Mouse (Mus musculus) CH12.LX (cell line): ENCODE measurements around the gene Zpbp2. TPM values are rescaled to one million over a fixed set of nuclear protein-coding genes. Genes with fewer than 3 reads are reported as not detected.

Experiments
- DNase-seq: peaks from one replicate; pipeline ENCODE4 v3.0.0-alpha.2; 2013; ENCODE audit errors: extremely low read depth
- H3K27ac ChIP-seq: 2 replicates; pipeline ENCODE4 v1.5.1; 2012; ENCODE audit warnings: low read depth, mild to moderate bottlenecking, control low read depth, moderate library complexity; ENCODE audit not compliant: insufficient read depth
- H3K27me3 ChIP-seq: replicated peaks from 2 replicates; pipeline ENCODE3; 2012; ENCODE audit warnings: inconsistent platforms
- H3K36me3 ChIP-seq, 2 experiments: replicated peaks in 1 of 2; 2 replicates each; pipeline versions ENCODE3 to v1.6.1; 2012; ENCODE audit warnings: inconsistent platforms in 1 of 2, low read length in 1 of 2, mild to moderate bottlenecking in 1 of 2, mixed read lengths in 1 of 2, moderate library complexity in 1 of 2; ENCODE audit not compliant: control insufficient read depth in 1 of 2, insufficient read depth in 1 of 2
- H3K4me1 ChIP-seq, 2 experiments: 2 replicates each; pipeline ENCODE4 v1.6.1; 2012; ENCODE audit warnings: inconsistent platforms in 1 of 2, moderate library complexity in 1 of 2; ENCODE audit not compliant: insufficient read depth in 2 of 2, control insufficient read depth in 1 of 2
- H3K4me2 ChIP-seq: 2 replicates; pipeline ENCODE4 v1.6.1; 2012; ENCODE audit warnings: low read depth, mild to moderate bottlenecking, control low read depth; ENCODE audit not compliant: poor library complexity, insufficient read depth, severe bottlenecking
- H3K4me3 ChIP-seq, 3 experiments: fragments of 150-350 bp in 1 of 3; sonication (generic) in 1 of 3; replicated peaks in 1 of 3; 2 replicates each; pipeline versions ENCODE3 to v1.5.1; 2011 to 2012; ENCODE audit warnings: low read depth in 2 of 3, low read length in 2 of 3, mild to moderate bottlenecking in 2 of 3, moderate library complexity in 2 of 3, control low read depth in 1 of 3, improper control_type of control experiment in 1 of 3, inconsistent platforms in 1 of 3, mixed read lengths in 1 of 3; ENCODE audit not compliant: poor library complexity in 1 of 3
- H3K79me2 ChIP-seq: replicated peaks from 2 replicates; pipeline ENCODE4 v1.6.1; 2012; ENCODE audit warnings: mild to moderate bottlenecking, moderate library complexity; ENCODE audit not compliant: control insufficient read depth, poor library complexity, insufficient read depth, severe bottlenecking; ENCODE audit errors: extremely low read depth
- H3K9ac ChIP-seq: 2 replicates; pipeline ENCODE4 v1.6.1; 2012; ENCODE audit warnings: low read depth, mild to moderate bottlenecking, control low read depth, moderate library complexity; ENCODE audit not compliant: insufficient read depth
- H3K9me3 ChIP-seq: replicated peaks from 2 replicates; pipeline ENCODE3; 2012; ENCODE audit warnings: low read length, inconsistent platforms, mixed read lengths
- BHLHE40 ChIP-seq: IDR thresholded peaks from 2 replicates; pipeline ENCODE4 v1.6.1; 2011; ENCODE audit warnings: mild to moderate bottlenecking, low read depth, low read length, improper control_type of control experiment
- EP300 ChIP-seq: IDR thresholded peaks from 2 replicates; pipeline ENCODE4 v1.6.1; 2011; ENCODE audit warnings: low read length, improper control_type of control experiment
- IRF4 ChIP-seq: IDR thresholded peaks from 2 replicates; pipeline ENCODE4 v1.6.1; 2014; ENCODE audit warnings: low read depth, mild to moderate bottlenecking, inconsistent platforms, low read length, improper control_type of control experiment
- JUND ChIP-seq: conservative IDR thresholded peaks from 2 replicates; pipeline ENCODE4 v1.6.1; 2011; ENCODE audit warnings: low read depth, low read length, improper control_type of control experiment
- MAFK ChIP-seq: IDR thresholded peaks from 2 replicates; pipeline ENCODE4 v1.6.1; 2011; ENCODE audit warnings: low read length, improper control_type of control experiment; ENCODE audit not compliant: insufficient replicate concordance
- MAX ChIP-seq: IDR thresholded peaks from 2 replicates; pipeline ENCODE4 v1.6.1; 2011; ENCODE audit warnings: low read length, improper control_type of control experiment
- MAZ ChIP-seq: IDR thresholded peaks from 2 replicates; pipeline ENCODE4 v1.6.1; 2012; ENCODE audit warnings: low read depth, mild to moderate bottlenecking, inconsistent platforms, low read length, improper control_type of control experiment, moderate library complexity
- MYC ChIP-seq: IDR thresholded peaks from 2 replicates; pipeline ENCODE4 v1.6.1; 2011; ENCODE audit warnings: low read depth, mild to moderate bottlenecking, improper control_type of control experiment, low read length
- POLR2A ChIP-seq: IDR thresholded peaks from 2 replicates; pipeline ENCODE4 v1.6.1; 2011; ENCODE audit warnings: low read depth, mild to moderate bottlenecking, improper control_type of control experiment, low read length
- SMC3 ChIP-seq: IDR thresholded peaks from 2 replicates; pipeline ENCODE4 v1.6.1; 2011; ENCODE audit warnings: low read depth, low read length, improper control_type of control experiment
- TBP ChIP-seq: conservative IDR thresholded peaks from 2 replicates; pipeline ENCODE4 v1.6.1; 2011; ENCODE audit warnings: low read depth, low read length, improper control_type of control experiment
- TCF12 ChIP-seq: IDR thresholded peaks from 2 replicates; pipeline ENCODE4 v1.6.1; 2014; ENCODE audit warnings: low read depth, mild to moderate bottlenecking, inconsistent platforms, low read length, improper control_type of control experiment
- USF1 ChIP-seq: IDR thresholded peaks from 2 replicates; pipeline ENCODE4 v1.6.1; 2014; ENCODE audit warnings: low read depth, mild to moderate bottlenecking, inconsistent platforms, low read length, improper control_type of control experiment
- USF2 ChIP-seq: conservative IDR thresholded peaks from 2 replicates; pipeline ENCODE4 v1.6.1; 2011; ENCODE audit warnings: low read depth, low read length, improper control_type of control experiment
- ZNF384 ChIP-seq: IDR thresholded peaks from 2 replicates; pipeline ENCODE4 v1.6.1; 2012; ENCODE audit warnings: low read depth, low read length, improper control_type of control experiment, inconsistent platforms
- dilution Hi-C: fragments of 300-500 bp; cut with MboI; formaldehyde crosslinking; loops from 2 replicates; pipeline ENCODE4 v1.14.3; 2020; ENCODE audit warnings: low sequenced_read_pairs; ENCODE audit not compliant: extremely low pct_unique_long_range_greater_than_20kb, extremely low pct_ligation_motif_present
- in situ Hi-C: fragments of 300-500 bp; cut with MboI; formaldehyde crosslinking; loops from 3 replicates; pipeline ENCODE4 v1.14.3; 2019; ENCODE audit warnings: low sequenced_read_pairs, low pct_ligation_motif_present, low pct_unique_long_range_greater_than_20kb, mixed read lengths
- polyA plus RNA-seq: library from polyadenylated mRNA; unstranded; fragments of >175 nt; gene quantifications from 2 replicates; pipeline ENCODE4 v1.2.1, GENCODE M21; 2012; ENCODE audit warnings: low read depth; ENCODE audit not compliant: insufficient read length
- total RNA-seq, 2 experiments: library from RNA; depleted of rRNA; stranded (reverse); fragments of 300-350 nt in 1 of 2; fragments of >200 nt in 1 of 2; gene quantifications; 2 replicates each; pipeline ENCODE4 v1.2.3; 2012 to 2014

Zpbp2 gene
- total and polyA plus RNA-seq, 3 experiments: 3.2 to 3.9 (median 3.7) TPM

GRCm38 (mm10) chr11:98595021-98595420 is 44.1 kb downstream of the Zpbp2 start:
- no peak for DNase-seq
- H3K27me3 ChIP-seq: peaks cover 51% of the 10 kb centered on the region
- no peaks in the 10 kb centered on the region for H3K9me3 ChIP-seq
- H3K4me2 ChIP-seq: no peak overlapping the region
- peaks cover 14 to 23% of the 10 kb centered on the region in 2 experiments for H3K4me1 ChIP-seq
- H3K36me3 ChIP-seq: no peaks in the 10 kb centered on the region
- H3K9ac ChIP-seq: no peak overlapping the region
- in situ Hi-C loops (no loop called here), dilution Hi-C loops (no loop called here)
- TF ChIP-seq MYC (0 out of 2 replicates have a peak, but pooled peaks have one; percentile 14), TBP (no peak), MAX (0 out of 2 replicates have a peak, but pooled peaks have one; percentile 33)
- TF ChIP-seq, all 38 proteins: peak for 2
- Histone ChIP-seq H3K27ac (no peak overlapping the region), H3K4me3 (no peak overlapping the region), H3K79me2 (no peaks in the 10 kb centered on the region)

- Histone ChIP-seq H3K27ac (no peak overlapping the region), H3K27me3 (peaks cover 53% of the 10 kb centered on the region), H3K4me2 (no peak overlapping the region), H3K79me2 (no peaks in the 10 kb centered on the region), H3K36me3 (no peaks in the 10 kb centered on the region), H3K9ac (no peak overlapping the region), H3K9me3 (no peaks in the 10 kb centered on the region), H3K4me1 (peaks cover 14 to 23% of the 10 kb centered on the region in 2 experiments), H3K4me3 (no peak overlapping the region)
- TF ChIP-seq EP300: no peak
- no peak for TF ChIP-seq MAZ
- no peak for TF ChIP-seq MYC
- TF ChIP-seq MAFK: no peak
- 0 out of 2 replicates have a peak, but pooled peaks have one; percentile 37 for TF ChIP-seq TCF12
- TF ChIP-seq BHLHE40: peak; percentile 16; the same call in 1 of the 2 replicates
- no peak for TF ChIP-seq SMC3
- no peak for DNase-seq
- dilution Hi-C loops (no loop called here), in situ Hi-C loops (no loop called here)
These were observed 44.6 kb downstream of the Zpbp2 start for GRCm38 (mm10) chr11:98595473-98595872.

- Histone ChIP-seq H3K27ac (no peak overlapping the region), H3K79me2 (no peaks in the 10 kb centered on the region)
- TF ChIP-seq USF1: no peak
- TF ChIP-seq USF2: no peak
- no peak for TF ChIP-seq POLR2A
- no peak for TF ChIP-seq JUND
- TF ChIP-seq MAFK: no peak
- 0 out of 2 replicates have a peak, but pooled peaks have one; percentile 10 for TF ChIP-seq ZNF384
- no peak for TF ChIP-seq MYC
- no peak for TF ChIP-seq IRF4
- TF ChIP-seq, all 38 proteins: peak for 1
- no peaks in the 10 kb centered on the region for H3K36me3 ChIP-seq
- peaks cover 54% of the 10 kb centered on the region for H3K27me3 ChIP-seq
- in situ Hi-C loops: no loop called here
- H3K4me3 ChIP-seq: no peak overlapping the region
- H3K9me3 ChIP-seq: no peaks in the 10 kb centered on the region
- no peak overlapping the region for H3K9ac ChIP-seq
- no peak overlapping the region for H3K4me2 ChIP-seq
- peaks cover 14 to 23% of the 10 kb centered on the region in 2 experiments for H3K4me1 ChIP-seq
- dilution Hi-C loops: no loop called here
- no peak for DNase-seq
These were observed 45.1 kb downstream of the Zpbp2 start for GRCm38 (mm10) chr11:98595955-98596354.
